Mouse (Mus musculus): ENCODE results near the gene Clec1b.

DNA sequence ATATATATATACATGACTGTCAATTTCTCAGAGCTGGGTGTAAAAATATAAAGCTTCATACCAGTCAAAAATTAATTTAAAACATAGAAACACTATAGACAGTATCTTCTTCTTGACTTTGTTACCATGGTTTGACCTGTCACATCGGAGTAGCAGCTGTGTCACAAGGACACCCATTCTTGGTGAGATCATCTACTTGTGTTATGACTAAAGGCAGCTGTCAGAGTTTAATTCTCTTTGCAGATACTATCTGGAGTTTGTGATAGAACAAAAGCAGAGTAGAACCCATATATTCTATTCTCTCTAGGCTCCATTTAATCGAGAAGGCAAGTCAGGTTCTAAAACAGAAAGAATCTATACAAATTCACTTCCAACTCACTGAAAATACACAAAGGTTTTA is 40.9 kb downstream of the Clec1b start:
- TF ChIP-seq EP300 (IDR thresholded peaks at IDR 0.05; ENCODE audit: low read depth) (no peak), CTCF (IDR thresholded peaks at IDR 0.05; ENCODE audit: low read depth) (no peak)
